Mouse (Mus musculus): ENCODE results near the gene Ptprs.

GRCm38 (mm10) chr17:56393889-56394288 is 82.4 kb downstream of the Ptprs start:
- no peak for TF ChIP-seq CTCF (IDR thresholded peaks at IDR 0.05; ENCODE audit: insufficient read depth, low read length)
- TF ChIP-seq POLR2A (IDR thresholded peaks at IDR 0.05; ENCODE audit: borderline replicate concordance, extremely low read depth, low read depth, low read length): no peak

Measured in lung, adult 2 months (tissue).